Comparison of ENCODE assay signal across 8 mouse cellular contexts in genomic region chr1:160045056-160045715, GRCm38 (mm10). TPM values are rescaled to one million over a fixed set of nuclear protein-coding genes. Genes with fewer than 3 reads are reported as not detected.
DNase-seq lines count a peak whose midpoint lies in the region; ATAC-seq and TF ChIP-seq lines count a peak whose summit lies in the region.

No protein-coding gene starts in this region.

- no peak overlapping the region for H3K27ac ChIP-seq in heart, embryonic 11.5 days (ENCODE audit: low read depth, low read length)
- H3K27ac ChIP-seq in limb, embryonic 10.5 days, result peak overlapping the region; percentile 79; the same call in 1 of the 2 replicates
- peak overlapping the region; percentile 61 for H3K27ac ChIP-seq in small intestine, adult 2 months (ENCODE audit: insufficient read depth, low read depth, low read length)

- H3K4me3 ChIP-seq in heart, embryonic 11.5 days (ENCODE audit: low read depth, low read length), result peak overlapping the region; percentile 60
- peak overlapping the region; percentile 58 for H3K4me3 ChIP-seq in limb, embryonic 10.5 days
- peak overlapping the region; percentile 86 for H3K4me3 ChIP-seq in small intestine, adult 2 months (ENCODE audit: low read depth, low read length)

- H3K36me3 ChIP-seq in heart, embryonic 11.5 days (ENCODE audit: control insufficient read depth, insufficient read depth, low read length), result no peaks in the 10 kb centered on the region
- no peaks in the 10 kb centered on the region for H3K36me3 ChIP-seq in limb, embryonic 10.5 days
- no peaks in the 10 kb centered on the region for H3K36me3 ChIP-seq in small intestine, adult 2 months (ENCODE audit: control insufficient read depth, insufficient read depth, low read length)

- H3K9me3 ChIP-seq in heart, embryonic 11.5 days (replicated peaks; ENCODE audit: control insufficient read depth, low read length), result no peaks in the 10 kb centered on the region
- H3K9me3 ChIP-seq in limb, embryonic 10.5 days (replicated peaks), result no peaks in the 10 kb centered on the region

- H3K4me1 ChIP-seq in heart, embryonic 11.5 days (ENCODE audit: control insufficient read depth, insufficient read depth, low read length), result peaks cover 16% of the 10 kb centered on the region
- peaks cover 9% of the 10 kb centered on the region; the same call in 1 of the 2 replicates for H3K4me1 ChIP-seq in limb, embryonic 10.5 days
- peaks cover 10% of the 10 kb centered on the region; the same call in 1 of the 2 replicates for H3K4me1 ChIP-seq in small intestine, adult 2 months (ENCODE audit: control insufficient read depth, insufficient read depth, insufficient read length, low read length)

- DNase-seq in heart, adult 11 months, result peak; percentile 95
- no peak for DNase-seq in heart, postnatal 25 days (ENCODE audit: low spot score)
- peak; percentile 63 for DNase-seq in adrenal gland, postnatal 14 days
- DNase-seq in limb, embryonic 10.5 days (ENCODE audit: low spot score), result no peak
- DNase-seq in embryo, embryonic 9.5 days (ENCODE audit: extremely low spot score), result no peak
- no peak for DNase-seq in gastrocnemius, postnatal 4 days (ENCODE audit: low spot score in 2 of 2)

- intact Hi-C loops in heart, postnatal 25 days (cut with DNase I), result no loop called here

- no peak for ATAC-seq in heart, embryonic 11.5 days (replicated peaks; ENCODE audit: insufficient number of reproducible peaks, low FRiP score, low TSS enrichment)

- no peak for TF ChIP-seq CTCF in small intestine, adult 2 months (IDR thresholded peaks at IDR 0.05; ENCODE audit: extremely low read depth, insufficient read length, insufficient replicate concordance, low read depth, low read length)

- peak overlapping the region; percentile 77 for H3K9ac ChIP-seq in heart, embryonic 11.5 days (ENCODE audit: low read depth, low read length)

- no peaks in the 10 kb centered on the region for H3K27me3 ChIP-seq in heart, embryonic 11.5 days (ENCODE audit: control insufficient read depth, insufficient read depth, low read length)
- 0 out of 2 replicates have a peak, but pooled peaks cover 5% of the 10 kb centered on the region for H3K27me3 ChIP-seq in limb, embryonic 10.5 days (ENCODE audit: low read depth, poor library complexity, severe bottlenecking)
- no peaks in the 10 kb centered on the region for H3K27me3 ChIP-seq in small intestine, adult 2 months (ENCODE audit: control insufficient read depth, insufficient read depth, low read length)

- no peak for TF ChIP-seq POLR2A in small intestine, adult 2 months (IDR thresholded peaks at IDR 0.05; ENCODE audit: low read depth, low read length)

- peak overlapping the region; percentile 80 for H3K4me2 ChIP-seq in heart, embryonic 11.5 days

- 57% methylated on average over 3 of the region's 3 CpGs for WGBS in heart, embryonic 11.5 days (ENCODE audit: insufficient replicate concordance)
- 52% methylated on average over 3 of the region's 3 CpGs for WGBS in limb, embryonic 10.5 days
- WGBS in small intestine, adult 2 months, result 22% methylated on average over 3 of the region's 3 CpGs

RNA-seq across cellular contexts. Expression of gene 4930523C07Rik, which starts 1.0 kb away (rescaled TPM):
- 10 to 100 TPM; 19.2 to 20.2 TPM for total RNA-seq in heart, postnatal 25 days (2021)
- total RNA-seq in adrenal gland, postnatal 14 days (2021), result 24.5 and 39.8 TPM in 2 replicates
- 13.3 and 15.0 TPM in 2 replicates for polyA plus RNA-seq in heart, embryonic 11.5 days (2014; fragmentation: Nextera tagmentation; extraction: Ambion mirVana)
- polyA plus RNA-seq in limb, embryonic 10.5 days (2016; fragmentation: Nextera tagmentation; extraction: Ambion mirVana), result 1.2 and 2.8 TPM in 2 replicates
- 2.1 and 2.4 TPM in 2 replicates for polyA plus RNA-seq in small intestine, adult 2 months (2012; rRNA removed)
- 10 to 100 TPM; 13.5 to 16.9 TPM for total RNA-seq in gastrocnemius, postnatal 4 days (2021)

Comparison
In these comparisons a context has a peak if more than half of its experiments do, and no peak if none do; other contexts are left out.
1. DNase-seq: peak in heart, adult 11 months (single experiment) and adrenal gland, postnatal 14 days (single experiment); none in heart, postnatal 25 days (single experiment), limb, embryonic 10.5 days (single experiment), embryo, embryonic 9.5 days (single experiment) and gastrocnemius, postnatal 4 days (0 of 2).
2. Peak in every context shown above with its lines, with median percentiles within 50 percentile points of each other: H3K4me3 ChIP-seq.